Mouse (Mus musculus): ENCODE data around the gene Zfp536. TPM values are rescaled to one million over a fixed set of nuclear protein-coding genes. Genes with fewer than 3 reads are reported as not detected.

Gene Zfp536
- polyA plus RNA-seq, 1 experiment = 0.81 TPM

GRCm38 (mm10) chr7:37581262-37581661, 192.2 kb downstream of the Zfp536 start:
- H3K4me1 ChIP-seq (ENCODE audit: control insufficient read depth, insufficient read depth, insufficient read length, low read length) = no peaks in the 10 kb centered on the region
- H3K36me3 ChIP-seq (ENCODE audit: control insufficient read depth, insufficient read depth, low read length) = no peaks in the 10 kb centered on the region
- H3K4me3 ChIP-seq (ENCODE audit: low read depth, low read length) = no peak overlapping the region
- WGBS = 65% methylated on average over 3 of the region's 3 CpGs
- no peak overlapping the region for H3K27ac ChIP-seq (ENCODE audit: insufficient read depth, low read depth, low read length)
- TF ChIP-seq CTCF (IDR thresholded peaks at IDR 0.05; ENCODE audit: extremely low read depth, insufficient read length, insufficient replicate concordance, low read depth, low read length) (no peak), POLR2A (IDR thresholded peaks at IDR 0.05; ENCODE audit: low read depth, low read length) (no peak)
- H3K27me3 ChIP-seq (ENCODE audit: control insufficient read depth, insufficient read depth, low read length) = no peaks in the 10 kb centered on the region

GRCm38 (mm10) chr7:37580554-37580953, 192.9 kb downstream of the Zfp536 start:
- Histone ChIP-seq H3K4me3 (ENCODE audit: low read depth, low read length) (no peak overlapping the region), H3K4me1 (ENCODE audit: control insufficient read depth, insufficient read depth, insufficient read length, low read length) (no peaks in the 10 kb centered on the region), H3K36me3 (ENCODE audit: control insufficient read depth, insufficient read depth, low read length) (no peaks in the 10 kb centered on the region), H3K27me3 (ENCODE audit: control insufficient read depth, insufficient read depth, low read length) (no peaks in the 10 kb centered on the region), H3K27ac (ENCODE audit: insufficient read depth, low read depth, low read length) (no peak overlapping the region)
- WGBS = 41% methylated on average over 5 of the region's 5 CpGs
- TF ChIP-seq POLR2A (IDR thresholded peaks at IDR 0.05; ENCODE audit: low read depth, low read length) (no peak), CTCF (IDR thresholded peaks at IDR 0.05; ENCODE audit: extremely low read depth, insufficient read length, insufficient replicate concordance, low read depth, low read length) (no peak)

GRCm38 (mm10) chr7:37572021-37572420, 201.4 kb downstream of the Zfp536 start:
- H3K36me3 ChIP-seq (ENCODE audit: control insufficient read depth, insufficient read depth, low read length) = no peaks in the 10 kb centered on the region

GRCm38 (mm10) chr7:37568811-37569500, 204.5 kb downstream of the Zfp536 start:
- TF ChIP-seq POLR2A (IDR thresholded peaks at IDR 0.05; ENCODE audit: low read depth, low read length) = no peak
- no peak for TF ChIP-seq CTCF (IDR thresholded peaks at IDR 0.05; ENCODE audit: extremely low read depth, insufficient read length, insufficient replicate concordance, low read depth, low read length)
- Histone ChIP-seq H3K4me1 (ENCODE audit: control insufficient read depth, insufficient read depth, insufficient read length, low read length) (no peaks in the 10 kb centered on the region), H3K27me3 (ENCODE audit: control insufficient read depth, insufficient read depth, low read length) (no peaks in the 10 kb centered on the region), H3K4me3 (ENCODE audit: low read depth, low read length) (no peak overlapping the region), H3K27ac (ENCODE audit: insufficient read depth, low read depth, low read length) (no peak overlapping the region), H3K36me3 (ENCODE audit: control insufficient read depth, insufficient read depth, low read length) (no peaks in the 10 kb centered on the region)
- WGBS = 71% methylated on average over 31 of the region's 31 CpGs

More at GRCm38 (mm10) chr7:37572021-37572420, 201.4 kb downstream of the Zfp536 start:
- WGBS = 78% methylated on average over 7 of the region's 7 CpGs
- H3K27me3 ChIP-seq (ENCODE audit: control insufficient read depth, insufficient read depth, low read length) = no peaks in the 10 kb centered on the region
- no peak for TF ChIP-seq POLR2A (IDR thresholded peaks at IDR 0.05; ENCODE audit: low read depth, low read length)
- no peak for TF ChIP-seq CTCF (IDR thresholded peaks at IDR 0.05; ENCODE audit: extremely low read depth, insufficient read length, insufficient replicate concordance, low read depth, low read length)
- H3K27ac ChIP-seq (ENCODE audit: insufficient read depth, low read depth, low read length) = no peak overlapping the region
- no peak overlapping the region for H3K4me3 ChIP-seq (ENCODE audit: low read depth, low read length)
- no peaks in the 10 kb centered on the region for H3K4me1 ChIP-seq (ENCODE audit: control insufficient read depth, insufficient read depth, insufficient read length, low read length)

- TF ChIP-seq CTCF (IDR thresholded peaks at IDR 0.05; ENCODE audit: extremely low read depth, insufficient read length, insufficient replicate concordance, low read depth, low read length) (no peak), POLR2A (IDR thresholded peaks at IDR 0.05; ENCODE audit: low read depth, low read length) (no peak)
- Histone ChIP-seq H3K4me1 (ENCODE audit: control insufficient read depth, insufficient read depth, insufficient read length, low read length) (no peaks in the 10 kb centered on the region), H3K27ac (ENCODE audit: insufficient read depth, low read depth, low read length) (no peak overlapping the region), H3K27me3 (ENCODE audit: control insufficient read depth, insufficient read depth, low read length) (no peaks in the 10 kb centered on the region), H3K4me3 (ENCODE audit: low read depth, low read length) (no peak overlapping the region), H3K36me3 (ENCODE audit: control insufficient read depth, insufficient read depth, low read length) (no peaks in the 10 kb centered on the region)
- 72% methylated on average over 14 of the region's 14 CpGs for WGBS
Observed at GRCm38 (mm10) chr7:37568041-37568440, 205.4 kb downstream of the Zfp536 start.

DNA sequence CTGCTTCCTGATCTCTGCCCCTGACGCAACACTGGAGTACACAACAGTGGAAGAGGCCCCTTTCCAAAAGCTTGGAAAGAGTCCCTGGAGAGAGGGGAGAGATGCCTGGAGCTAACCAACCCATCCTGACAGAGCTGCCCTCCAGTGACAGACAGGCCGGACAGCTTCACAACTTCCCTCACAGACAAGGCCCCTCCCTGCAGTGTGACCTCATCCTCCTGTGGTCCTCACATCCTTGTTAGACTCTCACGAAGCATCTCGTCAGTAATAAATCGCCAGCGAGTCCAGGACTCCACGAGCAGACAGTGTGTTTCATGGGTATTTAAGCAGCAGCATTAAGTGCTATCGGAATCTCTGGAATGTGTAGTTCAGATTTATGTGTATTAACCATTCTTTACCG, 207.4 kb downstream of the Zfp536 start:
- Histone ChIP-seq H3K27ac (ENCODE audit: insufficient read depth, low read depth, low read length) (no peak overlapping the region), H3K27me3 (ENCODE audit: control insufficient read depth, insufficient read depth, low read length) (no peaks in the 10 kb centered on the region), H3K4me3 (ENCODE audit: low read depth, low read length) (no peak overlapping the region), H3K4me1 (ENCODE audit: control insufficient read depth, insufficient read depth, insufficient read length, low read length) (0 out of 2 replicates have a peak, but pooled peaks cover 2% of the 10 kb centered on the region), H3K36me3 (ENCODE audit: control insufficient read depth, insufficient read depth, low read length) (no peaks in the 10 kb centered on the region)
- TF ChIP-seq CTCF (IDR thresholded peaks at IDR 0.05; ENCODE audit: extremely low read depth, insufficient read length, insufficient replicate concordance, low read depth, low read length) = no peak
- TF ChIP-seq POLR2A (IDR thresholded peaks at IDR 0.05; ENCODE audit: low read depth, low read length) = no peak
- 31% methylated on average over 9 of the region's 9 CpGs for WGBS

DNA sequence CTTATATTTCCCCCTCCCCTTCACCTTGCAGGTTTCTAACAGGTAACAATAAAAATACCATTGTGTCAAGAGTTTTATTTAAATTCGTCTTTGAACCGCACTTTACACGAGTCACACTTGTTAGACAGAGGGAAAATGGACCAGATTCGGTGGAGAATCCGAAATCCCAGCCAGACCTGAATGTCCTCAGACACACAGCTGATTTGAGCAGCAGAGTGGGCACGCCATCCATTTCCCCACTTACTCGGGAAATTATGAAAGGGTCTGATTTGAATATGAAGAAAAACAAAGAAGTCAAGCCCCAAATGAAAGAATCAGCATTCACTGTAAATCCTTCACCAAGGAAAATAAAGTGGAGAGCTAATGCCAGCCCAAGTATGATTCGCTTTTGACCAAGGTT, 208.1 kb downstream of the Zfp536 start:
- Histone ChIP-seq H3K27me3 (ENCODE audit: control insufficient read depth, insufficient read depth, low read length) (no peaks in the 10 kb centered on the region), H3K27ac (ENCODE audit: insufficient read depth, low read depth, low read length) (no peak overlapping the region), H3K4me1 (ENCODE audit: control insufficient read depth, insufficient read depth, insufficient read length, low read length) (0 out of 2 replicates have a peak, but pooled peaks cover 2% of the 10 kb centered on the region), H3K4me3 (ENCODE audit: low read depth, low read length) (no peak overlapping the region), H3K36me3 (ENCODE audit: control insufficient read depth, insufficient read depth, low read length) (no peaks in the 10 kb centered on the region)
- no peak for TF ChIP-seq POLR2A (IDR thresholded peaks at IDR 0.05; ENCODE audit: low read depth, low read length)
- WGBS = 84% methylated on average over 8 of the region's 8 CpGs
